Mouse (Mus musculus) hindbrain, embryonic 15.5 days (tissue): Measurements from ENCODE around the gene Atp5j. TPM values are rescaled to one million over a fixed set of nuclear protein-coding genes. Genes with fewer than 3 reads are reported as not detected.

ENCODE experiments used
- ATAC-seq: fragments of 200-750 bp; cut with Nextera tagmentation; 2 replicates; pipeline ENCODE4 v1.8.0; 2017; ENCODE audit warnings: low read depth, moderate number of reproducible peaks, moderate TSS enrichment; ENCODE audit not compliant: low FRiP score
- H3K27ac ChIP-seq: fragments of 300-500 bp; sonication (generic); replicated peaks from 2 replicates; pipeline ENCODE4 v1.5.1; 2015; ENCODE audit warnings: mild to moderate bottlenecking, inconsistent platforms
- H3K27me3 ChIP-seq: fragments of 300-500 bp; sonication (generic); 2 replicates; pipeline ENCODE4 v1.6.1; 2015; ENCODE audit warnings: control low read depth, inconsistent platforms
- H3K36me3 ChIP-seq: fragments of 300-500 bp; sonication (generic); 2 replicates; pipeline ENCODE4 v1.6.1; 2015; ENCODE audit warnings: control low read depth, inconsistent platforms
- H3K4me1 ChIP-seq: fragments of 300-500 bp; sonication (generic); replicated peaks from 2 replicates; pipeline ENCODE4 v1.6.1; 2015; ENCODE audit warnings: control low read depth, inconsistent platforms
- H3K4me2 ChIP-seq: fragments of 300-500 bp; sonication (generic); 2 replicates; pipeline ENCODE4 v1.6.1; 2015; ENCODE audit warnings: moderate library complexity, mild to moderate bottlenecking, inconsistent platforms
- H3K4me3 ChIP-seq: fragments of 300-500 bp; sonication (generic); 2 replicates; pipeline ENCODE4 v1.5.1; 2015; ENCODE audit warnings: mild to moderate bottlenecking, inconsistent platforms
- H3K9ac ChIP-seq: fragments of 300-500 bp; sonication (generic); 2 replicates; pipeline ENCODE4 v1.6.1; 2015; ENCODE audit warnings: inconsistent platforms
- H3K9me3 ChIP-seq: fragments of 300-500 bp; sonication (generic); 2 replicates; pipeline ENCODE4 v1.6.1; 2016; ENCODE audit warnings: control low read depth, inconsistent platforms
- WGBS: fragments of 180-500 bp; shearing (Covaris S2); methylation state at CpG from one replicate; pipeline ENCODE4 v1.1.7; 2015; 5-methylcytosine and 5-hydroxymethylcytosine counted together
- polyA plus RNA-seq: library from polyadenylated mRNA; unstranded; fragments of >200 nt; fragmentation: Nextera tagmentation; extraction: Ambion mirVana; gene quantifications from 2 replicates; pipeline ENCODE4 v1.2.1, GENCODE M21; 2015

The Atp5j gene
- polyA plus RNA-seq = 767 and 825 TPM in 2 replicates

DNA sequence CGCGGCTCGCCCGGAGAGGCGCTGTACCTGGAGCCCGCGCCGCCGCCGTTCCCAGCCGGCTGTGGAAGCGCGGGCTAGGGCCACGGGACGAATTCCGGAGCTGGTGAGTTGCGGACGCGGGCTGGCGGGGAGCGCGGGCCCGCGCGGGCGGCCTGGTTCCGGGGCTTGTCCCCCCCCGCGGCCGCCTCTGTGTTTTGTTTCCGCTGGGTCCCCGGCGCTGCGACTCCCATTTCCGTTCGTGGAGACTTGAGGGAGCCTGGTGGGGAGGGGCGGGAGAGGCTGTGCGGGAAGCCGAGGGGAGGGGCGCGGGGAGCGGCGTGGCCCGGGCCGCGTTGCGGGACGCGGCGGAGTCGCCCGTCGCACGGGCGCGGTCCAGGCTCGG is at the start of gene Atp5j:
Gene Atp5j (minus strand): TSS at position 185 of the 382 bp plus-strand sequence.
- peak within 1 kb of the TSS; percentile 77 for H3K4me2 ChIP-seq
- peak within 1 kb of the TSS; percentile 95 for H3K9ac ChIP-seq
- peaks cover 14% of the 10 kb centered on the region for H3K36me3 ChIP-seq
- WGBS = under 1% methylated on average over 50 of the region's 57 CpGs
- ATAC-seq = peak; percentile 74
- H3K27me3 ChIP-seq = no peaks in the 10 kb centered on the region
- peak within 1 kb of the TSS; percentile 95 for H3K27ac ChIP-seq
- H3K4me1 ChIP-seq = peaks cover 41% of the 10 kb centered on the region
- H3K9me3 ChIP-seq = no peaks in the 10 kb centered on the region
- H3K4me3 ChIP-seq = peak within 1 kb of the TSS; percentile 96

DNA sequence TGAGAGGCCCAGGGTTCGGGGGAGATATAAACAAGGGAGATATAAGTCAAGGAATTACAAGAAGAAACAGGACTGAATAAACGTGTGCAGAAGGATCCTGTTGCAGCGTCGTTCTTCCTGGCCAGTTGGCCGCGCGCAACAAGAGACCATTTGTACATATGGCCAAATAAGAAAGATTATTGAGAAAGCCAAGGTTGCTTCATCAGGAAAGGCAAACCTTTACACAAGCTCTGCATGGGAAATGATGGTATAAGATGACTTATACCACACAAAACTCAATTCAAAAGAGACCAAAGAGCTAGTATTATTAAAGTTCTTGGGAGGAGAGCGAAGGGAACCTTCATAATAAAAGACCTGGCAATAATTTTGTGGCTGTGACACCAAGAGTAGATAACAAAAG is 49.1 kb upstream of the Atp5j start:
- Histone ChIP-seq H3K4me3 (no peak overlapping the region), H3K9me3 (no peaks in the 10 kb centered on the region), H3K27me3 (no peaks in the 10 kb centered on the region), H3K9ac (no peak overlapping the region), H3K4me1 (no peaks in the 10 kb centered on the region), H3K27ac (no peak overlapping the region), H3K36me3 (no peaks in the 10 kb centered on the region), H3K4me2 (no peak overlapping the region)
- no peak for ATAC-seq
- 88% methylated on average over 8 of the region's 8 CpGs for WGBS

DNA sequence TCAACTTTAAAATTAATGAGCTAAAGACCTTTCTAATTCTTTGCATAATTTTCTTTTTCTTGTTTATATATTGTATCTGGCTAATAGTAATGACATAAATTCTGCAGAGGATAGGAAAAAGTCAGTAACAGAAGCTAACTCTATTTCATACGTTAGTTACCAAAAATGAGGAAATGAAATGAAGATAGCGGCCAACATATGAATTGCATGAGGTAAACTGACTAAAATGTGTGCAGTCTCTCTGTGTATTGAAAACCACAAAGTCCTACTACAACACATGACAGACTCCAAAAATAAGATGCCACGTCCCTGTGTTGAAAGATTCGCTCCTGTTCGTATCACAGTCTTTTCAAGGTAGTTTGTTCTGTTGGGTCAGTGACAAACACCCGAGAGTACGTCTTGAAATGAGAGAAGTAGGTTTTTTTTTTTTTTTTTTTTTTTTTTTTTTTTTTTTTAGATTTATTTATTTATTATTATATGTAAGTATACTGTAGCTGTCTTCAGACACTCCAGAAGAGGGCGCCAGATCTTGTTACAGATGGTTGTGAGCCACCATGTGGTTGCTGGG is 46.4 kb upstream of the Atp5j start:
- no peak for ATAC-seq
- no peaks in the 10 kb centered on the region for H3K27me3 ChIP-seq
- no peaks in the 10 kb centered on the region for H3K4me1 ChIP-seq
- no peaks in the 10 kb centered on the region for H3K36me3 ChIP-seq
- no peak overlapping the region for H3K9ac ChIP-seq
- no peak overlapping the region for H3K27ac ChIP-seq
- H3K9me3 ChIP-seq = no peaks in the 10 kb centered on the region
- H3K4me3 ChIP-seq = no peak overlapping the region
- WGBS = 90% methylated on average over 8 of the region's 8 CpGs
- no peak overlapping the region for H3K4me2 ChIP-seq

DNA sequence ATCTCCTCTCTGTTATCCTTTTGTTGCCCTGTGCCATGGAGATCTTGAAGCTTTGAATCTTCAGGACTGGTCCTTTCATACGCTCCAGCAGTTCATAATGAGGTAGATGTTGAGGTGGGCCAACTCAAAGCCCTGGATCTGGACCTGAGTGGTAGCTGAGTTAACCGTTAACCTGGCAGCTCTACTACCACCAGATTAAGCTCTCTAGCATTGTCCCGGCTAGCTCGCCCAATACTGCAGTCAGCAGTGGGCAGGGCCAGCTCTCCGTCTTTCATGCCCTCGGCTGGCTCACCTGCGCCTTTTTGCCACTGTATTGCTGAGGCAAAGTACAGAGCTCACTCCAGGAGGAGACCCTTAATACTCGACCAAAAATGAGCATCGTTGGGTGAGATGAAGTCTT is 45.7 kb upstream of the Atp5j start:
- Histone ChIP-seq H3K9me3 (no peaks in the 10 kb centered on the region), H3K9ac (no peak overlapping the region), H3K27me3 (no peaks in the 10 kb centered on the region), H3K27ac (no peak overlapping the region), H3K4me2 (no peak overlapping the region), H3K4me1 (peaks cover 2% of the 10 kb centered on the region), H3K36me3 (no peaks in the 10 kb centered on the region), H3K4me3 (no peak overlapping the region)
- no peak for ATAC-seq
- WGBS = 89% methylated on average over 9 of the region's 9 CpGs

DNA sequence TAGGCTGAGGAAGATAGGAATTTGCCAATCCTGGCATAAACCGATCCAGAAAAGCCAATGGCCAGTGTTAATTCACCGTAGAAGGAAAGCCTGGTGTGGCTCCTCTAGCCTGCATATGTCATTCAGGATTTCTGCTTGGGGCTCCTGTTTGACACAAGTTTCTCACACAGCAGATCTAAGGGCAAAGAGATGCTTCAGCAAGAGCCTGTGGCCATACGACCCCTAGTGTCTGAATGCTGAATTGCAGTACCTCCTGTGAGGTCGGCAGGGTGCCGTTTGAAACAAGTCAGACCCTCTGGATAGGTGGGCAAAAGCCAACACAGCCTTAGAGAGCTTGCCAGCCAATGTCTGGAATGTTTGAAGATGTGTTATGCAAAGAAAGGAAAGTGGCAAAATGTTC is 43.7 kb upstream of the Atp5j start:
- no peak overlapping the region for H3K4me2 ChIP-seq
- no peak for ATAC-seq
- H3K27ac ChIP-seq = no peak overlapping the region
- no peaks in the 10 kb centered on the region for H3K36me3 ChIP-seq
- no peaks in the 10 kb centered on the region for H3K9me3 ChIP-seq
- 23% methylated on average over 5 of the region's 5 CpGs for WGBS
- no peaks in the 10 kb centered on the region for H3K27me3 ChIP-seq
- H3K4me1 ChIP-seq = peaks cover 9% of the 10 kb centered on the region
- H3K9ac ChIP-seq = no peak overlapping the region
- H3K4me3 ChIP-seq = no peak overlapping the region

DNA sequence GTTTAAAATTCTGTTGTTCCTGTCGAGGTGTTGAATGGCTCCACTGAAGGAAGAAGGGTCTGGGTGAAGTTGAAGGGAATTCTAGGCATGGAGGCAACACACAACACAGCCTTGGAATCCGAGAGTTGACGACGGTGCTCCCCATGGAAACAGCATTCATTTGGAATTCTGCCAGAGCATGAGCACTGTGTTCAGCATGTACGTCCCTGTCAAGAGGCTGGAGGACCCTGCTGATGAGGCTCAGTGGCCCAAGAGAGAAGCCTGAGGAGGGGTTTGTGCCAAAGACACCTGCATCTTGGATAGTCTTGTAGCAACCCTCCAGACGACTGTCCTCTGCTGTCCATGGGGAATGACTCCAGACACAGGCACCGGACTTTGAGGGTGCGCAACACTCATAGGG is 40.7 kb upstream of the Atp5j start:
- Histone ChIP-seq H3K27ac (no peak overlapping the region), H3K4me1 (peaks cover 9% of the 10 kb centered on the region), H3K9me3 (no peaks in the 10 kb centered on the region), H3K4me2 (no peak overlapping the region), H3K36me3 (no peaks in the 10 kb centered on the region), H3K9ac (no peak overlapping the region), H3K27me3 (no peaks in the 10 kb centered on the region), H3K4me3 (no peak overlapping the region)
- 0 out of 2 replicates have a peak, but pooled peaks have one; percentile 54 for ATAC-seq
- WGBS = 37% methylated on average over 8 of the region's 8 CpGs

DNA sequence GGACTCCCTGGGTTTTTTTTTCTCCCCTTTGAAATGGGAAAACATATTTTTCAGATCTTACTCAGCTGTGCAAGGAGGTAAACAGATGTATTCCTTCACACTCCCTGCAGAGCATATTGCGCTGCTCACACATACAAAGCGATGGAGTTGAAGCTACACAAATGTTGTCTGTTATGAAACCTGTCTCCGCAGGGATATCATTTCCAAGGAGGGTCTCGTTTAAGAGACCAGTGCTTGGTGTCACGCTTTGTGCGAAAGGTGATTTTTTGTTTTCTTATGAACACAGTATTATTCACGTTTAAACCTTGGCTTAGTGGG is 40.3 kb upstream of the Atp5j start:
- H3K4me3 ChIP-seq = no peak overlapping the region
- peaks cover 9% of the 10 kb centered on the region for H3K4me1 ChIP-seq
- ATAC-seq = no peak
- WGBS = 73% methylated on average over 7 of the region's 7 CpGs
- no peak overlapping the region for H3K9ac ChIP-seq
- H3K27me3 ChIP-seq = no peaks in the 10 kb centered on the region
- H3K36me3 ChIP-seq = no peaks in the 10 kb centered on the region
- H3K9me3 ChIP-seq = no peaks in the 10 kb centered on the region
- H3K27ac ChIP-seq = no peak overlapping the region
- H3K4me2 ChIP-seq = no peak overlapping the region

DNA sequence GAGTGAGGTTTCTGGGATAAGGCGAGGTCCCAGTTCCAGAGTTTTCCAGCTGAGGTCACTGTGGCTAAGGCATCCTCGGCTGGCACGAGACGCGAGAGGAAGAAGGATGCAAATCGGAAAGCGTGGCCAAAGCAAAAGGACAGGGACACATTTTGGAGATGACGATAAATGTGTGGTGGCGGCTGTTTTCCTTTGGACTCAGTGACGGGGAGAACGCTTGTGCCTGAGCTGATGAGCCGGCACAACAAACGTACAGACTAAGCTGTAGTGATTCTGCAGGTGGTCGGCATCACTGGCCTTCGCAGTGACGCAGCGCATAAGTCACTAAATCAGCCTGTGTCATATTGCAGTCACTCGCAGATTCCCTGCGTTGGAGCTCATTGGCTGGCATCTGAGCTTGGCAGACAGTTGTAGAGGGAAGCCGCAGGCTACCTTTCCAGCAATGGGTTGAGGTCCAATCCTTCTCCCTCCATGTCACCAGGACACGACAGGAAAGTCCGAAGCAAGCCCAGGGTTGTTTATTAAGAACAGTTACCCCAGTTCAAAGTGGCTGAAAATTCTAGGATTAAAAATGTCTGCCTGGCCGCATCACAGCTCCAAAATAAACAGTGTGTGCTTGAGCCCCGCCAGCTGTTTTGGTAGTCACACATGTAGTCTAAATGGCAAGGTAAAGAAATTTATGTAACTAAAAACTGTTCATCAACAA is 39.7 kb upstream of the Atp5j start:
- Histone ChIP-seq H3K36me3 (no peaks in the 10 kb centered on the region), H3K4me1 (peaks cover 9% of the 10 kb centered on the region), H3K9me3 (no peaks in the 10 kb centered on the region), H3K9ac (no peak overlapping the region), H3K27me3 (no peaks in the 10 kb centered on the region), H3K4me2 (peak overlapping the region; percentile 35; the same call in 1 of the 2 replicates), H3K4me3 (no peak overlapping the region), H3K27ac (no peak overlapping the region)
- WGBS = 72% methylated on average over 24 of the region's 24 CpGs
- no peak for ATAC-seq

DNA sequence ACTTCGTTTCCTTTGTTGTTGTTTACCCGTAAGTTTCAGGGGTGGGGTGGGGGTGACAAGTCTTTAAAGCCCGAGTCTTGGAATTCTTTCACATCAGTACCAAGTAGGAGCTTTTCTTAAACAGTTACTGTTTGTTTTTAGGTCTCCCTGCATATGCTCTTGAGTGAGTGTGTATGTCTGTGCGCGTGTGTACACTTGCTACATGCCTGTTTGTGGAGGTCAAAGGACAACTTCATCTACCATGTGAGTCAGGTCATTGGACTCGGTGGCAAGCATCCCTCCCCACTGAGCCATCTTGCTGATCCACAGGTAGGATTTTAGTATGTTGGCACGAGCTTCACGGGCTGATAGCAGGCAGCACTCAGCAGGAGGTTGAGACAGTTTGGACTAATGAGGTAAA is 38.4 kb upstream of the Atp5j start:
- H3K27ac ChIP-seq = no peak overlapping the region
- H3K36me3 ChIP-seq = no peaks in the 10 kb centered on the region
- H3K9me3 ChIP-seq = no peaks in the 10 kb centered on the region
- H3K4me2 ChIP-seq = no peak overlapping the region
- H3K4me3 ChIP-seq = no peak overlapping the region
- no peak for ATAC-seq
- WGBS = 83% methylated on average over 8 of the region's 8 CpGs
- H3K27me3 ChIP-seq = no peaks in the 10 kb centered on the region
- H3K4me1 ChIP-seq = peaks cover 9% of the 10 kb centered on the region
- no peak overlapping the region for H3K9ac ChIP-seq

DNA sequence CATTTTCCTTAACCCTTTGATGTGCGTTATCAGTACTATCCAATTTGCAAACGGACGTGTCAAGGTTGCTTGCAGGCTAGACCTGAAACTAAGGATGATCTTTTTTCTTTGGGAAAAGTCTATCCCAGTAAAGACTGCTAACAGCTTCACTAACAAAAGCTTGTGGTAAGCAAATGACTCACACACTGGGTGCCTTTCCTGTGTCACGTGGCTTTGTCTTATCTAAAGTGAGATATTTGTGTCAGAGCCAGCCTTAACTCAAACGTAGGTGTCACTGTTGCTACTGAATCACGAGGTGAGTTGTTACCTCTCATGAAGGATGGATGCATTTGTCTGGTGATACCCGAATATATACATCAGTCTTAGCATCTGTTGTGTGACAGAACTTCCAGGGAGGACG is 29.2 kb upstream of the Atp5j start:
- Histone ChIP-seq H3K9ac (no peak overlapping the region), H3K9me3 (no peaks in the 10 kb centered on the region), H3K4me1 (no peaks in the 10 kb centered on the region), H3K4me2 (no peak overlapping the region), H3K27ac (no peak overlapping the region), H3K4me3 (no peak overlapping the region), H3K27me3 (no peaks in the 10 kb centered on the region), H3K36me3 (peaks cover 19% of the 10 kb centered on the region; the same call in 1 of the 2 replicates)
- 91% methylated on average over 8 of the region's 8 CpGs for WGBS
- no peak for ATAC-seq

DNA sequence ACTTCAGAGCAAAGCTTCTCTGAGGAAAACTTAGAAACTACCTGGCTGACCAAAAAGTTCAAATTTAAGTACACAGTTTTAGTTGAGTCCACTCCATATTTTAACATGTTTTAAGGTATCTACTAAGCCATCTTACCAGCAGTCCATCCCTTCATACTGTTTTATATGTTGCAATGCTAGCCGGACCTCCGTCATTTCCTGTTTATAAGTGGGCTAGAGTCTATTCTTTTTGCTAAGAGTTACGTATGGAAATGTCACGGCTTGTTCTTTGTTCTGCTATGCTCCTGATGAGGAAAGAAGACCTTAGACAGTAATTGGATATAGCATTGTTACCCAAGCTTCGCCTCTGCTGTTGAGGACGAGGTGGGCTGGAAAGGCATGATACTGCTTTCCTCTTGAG is 18.1 kb upstream of the Atp5j start:
- no peak overlapping the region for H3K4me2 ChIP-seq
- H3K4me3 ChIP-seq = no peak overlapping the region
- ATAC-seq = no peak
- H3K27ac ChIP-seq = no peak overlapping the region
- no peaks in the 10 kb centered on the region for H3K27me3 ChIP-seq
- no peaks in the 10 kb centered on the region for H3K9me3 ChIP-seq
- no peaks in the 10 kb centered on the region for H3K4me1 ChIP-seq
- 92% methylated on average over 6 of the region's 6 CpGs for WGBS
- no peak overlapping the region for H3K9ac ChIP-seq
- H3K36me3 ChIP-seq = peaks cover 54% of the 10 kb centered on the region

DNA sequence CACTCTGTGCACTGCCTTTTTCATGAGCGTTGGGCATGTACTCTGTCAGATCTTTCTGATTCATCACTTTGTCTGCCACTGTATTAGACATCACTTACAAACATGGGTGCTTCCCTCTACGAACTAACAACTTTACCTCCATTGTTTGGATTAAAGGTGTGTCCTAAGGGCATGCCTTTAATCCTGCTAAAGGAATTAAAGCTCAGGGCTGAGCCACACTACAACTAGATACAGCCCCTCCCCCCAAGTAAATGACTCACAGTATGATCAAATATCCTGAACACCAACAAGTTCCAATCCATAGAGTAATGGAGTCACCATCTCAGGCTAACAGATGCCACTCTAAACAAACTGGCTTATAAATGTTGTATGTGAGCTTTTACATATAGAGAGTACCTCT is 3.2 kb upstream of the Atp5j start:
- peaks cover 25% of the 10 kb centered on the region for H3K4me1 ChIP-seq
- WGBS = 86% methylated on average over 2 of the region's 2 CpGs
- no peaks in the 10 kb centered on the region for H3K9me3 ChIP-seq
- H3K27ac ChIP-seq = no peak overlapping the region
- H3K9ac ChIP-seq = no peak overlapping the region
- ATAC-seq = no peak
- no peaks in the 10 kb centered on the region for H3K27me3 ChIP-seq
- no peak overlapping the region for H3K4me3 ChIP-seq
- H3K4me2 ChIP-seq = no peak overlapping the region
- peaks cover 19% of the 10 kb centered on the region for H3K36me3 ChIP-seq
